Mouse (Mus musculus): ENCODE measurements around the gene 2310022A10Rik.

DNA sequence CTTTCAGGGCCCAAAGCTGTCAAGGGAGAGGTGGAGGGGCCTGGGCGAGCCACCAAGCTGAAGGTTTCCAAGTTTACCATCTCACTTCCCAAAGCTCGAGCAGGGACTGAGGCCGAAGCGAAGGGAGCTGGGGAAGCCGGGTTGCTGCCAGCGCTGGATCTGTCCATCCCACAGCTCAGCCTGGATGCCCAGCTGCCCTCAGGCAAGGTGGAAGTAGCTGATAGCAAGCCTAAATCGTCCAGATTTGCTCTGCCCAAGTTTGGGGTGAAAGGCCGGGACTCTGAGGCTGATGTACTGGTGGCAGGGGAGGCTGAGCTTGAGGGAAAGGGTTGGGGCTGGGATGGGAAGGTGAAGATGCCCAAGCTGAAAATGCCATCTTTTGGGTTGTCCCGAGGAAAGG is 34.7 kb upstream of the 2310022A10Rik start:
- no peak for TF ChIP-seq GATA1 (IDR thresholded peaks at IDR 0.05; ENCODE audit: borderline replicate concordance, low read length)
- no peak for TF ChIP-seq FLI1 (IDR thresholded peaks at IDR 0.05; ENCODE audit: low read length)
